Mouse (Mus musculus): Measurements from ENCODE around the gene Comt.

DNA sequence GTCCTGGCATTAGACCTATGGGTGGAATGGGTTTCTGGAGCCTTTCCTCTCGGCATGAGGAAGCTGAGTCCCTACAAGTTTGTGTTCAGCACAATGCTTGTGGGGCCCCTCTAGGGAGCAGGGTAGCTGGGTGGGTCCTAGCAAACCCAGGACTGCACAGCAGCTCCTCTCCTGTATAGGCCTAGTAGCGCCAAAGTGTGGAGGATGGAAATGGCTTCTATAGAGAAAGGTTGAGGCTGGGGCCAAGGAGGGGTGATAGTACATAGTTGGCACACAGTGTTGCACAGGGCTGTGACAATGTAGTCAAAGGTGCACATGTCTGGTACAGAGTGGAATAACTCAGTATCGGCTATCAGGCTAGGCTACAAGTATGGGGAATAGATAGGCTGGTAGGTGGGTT lies 32.6 kb downstream of the Comt start:
- no peak for TF ChIP-seq POLR2A (IDR thresholded peaks at IDR 0.05; ENCODE audit: low read depth, low read length)
- TF ChIP-seq CTCF (IDR thresholded peaks at IDR 0.05; ENCODE audit: borderline replicate concordance, insufficient read depth, low read length) = no peak
